Mouse (Mus musculus): Measurements from ENCODE around the gene Slc36a2.
"Not testable (repeated sequence)": the region's sequence is repeated elsewhere in the genome, so short reads cannot be mapped to it uniquely, and the experiment has no call there.

Slc36a2 gene

GRCm38 (mm10) chr11:55131077-55131742 lies 53.7 kb downstream of the Slc36a2 start:
- peak; percentile 32 for DNase-seq

GRCm38 (mm10) chr11:55128411-55128810 lies 56.5 kb downstream of the Slc36a2 start:
- no peak for DNase-seq

- DNase-seq, result no peak
Measured at GRCm38 (mm10) chr11:55127937-55128336, 56.9 kb downstream of the Slc36a2 start.

- no peak for DNase-seq
Measured at GRCm38 (mm10) chr11:55126663-55127062, 58.2 kb downstream of the Slc36a2 start.

GRCm38 (mm10) chr11:55121430-55121829 lies 63.4 kb downstream of the Slc36a2 start:
- no peak for DNase-seq

GRCm38 (mm10) chr11:55120821-55121271 lies 64.0 kb downstream of the Slc36a2 start:
- DNase-seq, result peak; percentile 86

GRCm38 (mm10) chr11:55120279-55120678 lies 64.6 kb downstream of the Slc36a2 start:
- DNase-seq, result no peak

GRCm38 (mm10) chr11:55117031-55117430 lies 67.8 kb downstream of the Slc36a2 start:
- no peak for DNase-seq

GRCm38 (mm10) chr11:55116004-55116403 lies 68.9 kb downstream of the Slc36a2 start:
- no peak for DNase-seq

- no peak for DNase-seq
Measured at GRCm38 (mm10) chr11:55114291-55114690, 70.6 kb downstream of the Slc36a2 start.

- DNase-seq, result not testable (repeated sequence)
Measured at GRCm38 (mm10) chr11:55113861-55114250, 71.0 kb downstream of the Slc36a2 start.

- peak; percentile 52 for DNase-seq
Measured at GRCm38 (mm10) chr11:55113209-55113860, 71.5 kb downstream of the Slc36a2 start.

- no peak for DNase-seq
Measured at GRCm38 (mm10) chr11:55110566-55111169, 74.2 kb downstream of the Slc36a2 start.

GRCm38 (mm10) chr11:55109521-55110300 lies 75.2 kb downstream of the Slc36a2 start:
- DNase-seq, result no peak
